ENCODE assay signal across 25 mouse cellular contexts in genomic region chr13:59626739-59627138, GRCm38 (mm10). TPM values are rescaled to one million over a fixed set of nuclear protein-coding genes. Genes with fewer than 3 reads are reported as not detected.
DNase-seq lines count a peak whose midpoint lies in the region; ATAC-seq lines count a peak whose summit lies in the region.
"Had no signal": no experiment of that assay in that cellular context is flagged by ENCODE, and none has a peak within 500 bp of the region (broad histone marks: within the 10 kb centered on the region; RNA-seq: fewer than 3 reads in every experiment).

No protein-coding gene starts in this region.

- H3K9ac ChIP-seq in heart, embryonic 16.5 days (ENCODE audit: low read length): no peak overlapping the region
- H3K9ac ChIP-seq: embryonic facial prominence, embryonic 15.5 days; hindbrain, embryonic 12.5 days had no signal

- H3K4me1 ChIP-seq in heart, embryonic 10.5 days: peaks cover 12% of the 10 kb centered on the region
- peaks cover 18% of the 10 kb centered on the region for H3K4me1 ChIP-seq in heart, embryonic 16.5 days (ENCODE audit: control insufficient read depth, insufficient read depth, low read length)
- H3K4me1 ChIP-seq: embryonic facial prominence, embryonic 15.5 days; forebrain, embryonic 10.5 days; hindbrain, embryonic 12.5 days had no signal

- peak; percentile 87 for ATAC-seq in cerebellum, adult (ENCODE audit: insufficient number of reproducible peaks, low FRiP score, low TSS enrichment)
- ATAC-seq in heart, embryonic 16.5 days (replicated peaks; ENCODE audit: extremely low read depth, insufficient read depth, low FRiP score): no peak
- ATAC-seq: CD4-positive, CD25-positive, alpha-beta regulatory T cell, adult 4 months; forebrain, embryonic 14.5 days; hindbrain, embryonic 16.5 days; inflammation-experienced regulatory T-cells, adult 6 months; intestine, postnatal 0 days had no signal

- H3K36me3 ChIP-seq in heart, embryonic 10.5 days: peaks cover 73% of the 10 kb centered on the region
- peaks cover 53% of the 10 kb centered on the region for H3K36me3 ChIP-seq in heart, embryonic 16.5 days (ENCODE audit: control insufficient read depth, insufficient read depth)

- H3K4me3 ChIP-seq in heart, embryonic 10.5 days: no peak overlapping the region
- H3K4me3 ChIP-seq in heart, embryonic 16.5 days (ENCODE audit: low read length): no peak overlapping the region
- H3K4me3 ChIP-seq: embryonic facial prominence, embryonic 15.5 days; erythroblast, embryonic 14.5 days; forebrain, embryonic 10.5 days; heart, adult 2 months; hindbrain, embryonic 12.5 days had no signal

- H3K4me2 ChIP-seq in heart, embryonic 16.5 days (ENCODE audit: low read depth, low read length): no peak overlapping the region
- H3K4me2 ChIP-seq: embryonic facial prominence, embryonic 15.5 days; hindbrain, embryonic 12.5 days had no signal

- DNase-seq in cerebellum, postnatal 4 days (ENCODE audit: low spot score in 2 of 2): no peak
- peak; percentile 56 for DNase-seq in heart, embryonic 10.5 days (ENCODE audit: low spot score)
- no peak for DNase-seq in heart, postnatal 4 days
- DNase-seq in heart, postnatal 14 days: no peak
- peak; percentile 60 to 61 for DNase-seq in cerebellum, postnatal 36 days
- no peak for DNase-seq in gastrocnemius, postnatal 36 days
- DNase-seq: adrenal gland, adult 8-10 months; adrenal gland, postnatal 36 days; B cell, adult 2 months; embryo, embryonic 11 days; heart, adult 2 months; heart, postnatal 10 days; kidney, adult 8-10 months had no signal

- H3K9me3 ChIP-seq in heart, embryonic 10.5 days: no peaks in the 10 kb centered on the region
- no peaks in the 10 kb centered on the region for H3K9me3 ChIP-seq in heart, embryonic 16.5 days (replicated peaks; ENCODE audit: control insufficient read depth, low read length)
- H3K9me3 ChIP-seq: embryonic facial prominence, embryonic 15.5 days; forebrain, embryonic 10.5 days; G1E; hindbrain, embryonic 12.5 days had no signal

- WGBS in heart, embryonic 10.5 days: 76% methylated on average over 7 of the region's 7 CpGs
- 79% methylated on average over 7 of the region's 7 CpGs for WGBS in heart, embryonic 16.5 days

- intact Hi-C loops in heart, postnatal 14 days (cut with DNase I): loop anchor here (5.0 kb wide), 1 partner anchor 104 kb away; no protein-coding TSS in a partner anchor
- intact Hi-C loops in gastrocnemius, postnatal 36 days (cut with DNase I): no loop called here

- no peaks in the 10 kb centered on the region for H3K27me3 ChIP-seq in heart, embryonic 10.5 days (ENCODE audit: insufficient read depth, poor library complexity, severe bottlenecking)
- H3K27me3 ChIP-seq in heart, embryonic 16.5 days (ENCODE audit: control insufficient read depth, insufficient read depth, low read length): no peaks in the 10 kb centered on the region
- H3K27me3 ChIP-seq: embryonic facial prominence, embryonic 15.5 days; hindbrain, embryonic 12.5 days had no signal

- 0 out of 2 replicates have a peak overlapping the region, but pooled peaks have one; percentile 54 for H3K27ac ChIP-seq in heart, embryonic 10.5 days
- 0 out of 2 replicates have a peak overlapping the region, but pooled peaks have one; percentile 21 for H3K27ac ChIP-seq in heart, embryonic 16.5 days (ENCODE audit: low read length)
- H3K27ac ChIP-seq: embryonic facial prominence, embryonic 15.5 days; forebrain, embryonic 10.5 days; heart, adult 2 months; hindbrain, embryonic 12.5 days had no signal

RNA-seq across cellular contexts. Expression of gene Naa35, which starts 41.7 kb away (rescaled TPM):
- 78.9 and 92.6 TPM in 2 replicates for polyA plus RNA-seq in heart, embryonic 10.5 days (2016; fragmentation: Nextera tagmentation; extraction: Ambion mirVana)
- 10 to 100 TPM; 81.9 to 98.9 TPM for total RNA-seq in heart, postnatal 4 days (2021)
- polyA plus RNA-seq in heart, embryonic 16.5 days (2015; fragmentation: Nextera tagmentation; extraction: Ambion mirVana): 77.0 and 84.4 TPM in 2 replicates
- 10 to 100 TPM; 84.4 to 92.5 TPM for total RNA-seq in heart, postnatal 14 days (2021)
- 10 to 100 TPM; 32.0 to 36.5 TPM for total RNA-seq in gastrocnemius, postnatal 36 days (2021)

RNA-seq across cellular contexts. Expression of gene Agtpbp1, which starts 41.7 kb away (rescaled TPM):
- 8.8 and 14.4 TPM in 2 replicates for polyA plus RNA-seq in heart, embryonic 10.5 days (2016; fragmentation: Nextera tagmentation; extraction: Ambion mirVana)
- 10 to 100 TPM; 38.2 to 38.7 TPM for total RNA-seq in heart, postnatal 4 days (2021)
- 12.1 and 12.5 TPM in 2 replicates for polyA plus RNA-seq in heart, embryonic 16.5 days (2015; fragmentation: Nextera tagmentation; extraction: Ambion mirVana)
- 10 to 100 TPM; 82.2 to 97.3 TPM for total RNA-seq in heart, postnatal 14 days (2021)
- 10 to 100 TPM; 44.0 to 57.1 TPM for total RNA-seq in gastrocnemius, postnatal 36 days (2021)

RNA-seq across cellular contexts. Expression of gene Golm1, which starts 48.9 kb away (rescaled TPM):
- 72.4 and 74.5 TPM in 2 replicates for polyA plus RNA-seq in heart, embryonic 10.5 days (2016; fragmentation: Nextera tagmentation; extraction: Ambion mirVana)
- 10 to 100 TPM; 29.0 to 31.5 TPM for total RNA-seq in heart, postnatal 4 days (2021)
- polyA plus RNA-seq in heart, embryonic 16.5 days (2015; fragmentation: Nextera tagmentation; extraction: Ambion mirVana): 39.2 and 42.4 TPM in 2 replicates
- total RNA-seq in heart, postnatal 14 days (2021): 10 to 100 TPM; 16.3 to 20.8 TPM
- 1 to 10 TPM; 5.9 to 6.8 TPM for total RNA-seq in gastrocnemius, postnatal 36 days (2021)

Comparison
In these comparisons a context has a peak if more than half of its experiments do, and no peak if none do; other contexts are left out.
1. DNase-seq: peak in heart, embryonic 10.5 days (single experiment) and cerebellum, postnatal 36 days (2 of 2); none in cerebellum, postnatal 4 days (0 of 2), heart, postnatal 4 days (single experiment), heart, postnatal 14 days (0 of 2) and gastrocnemius, postnatal 36 days (0 of 2).